Mouse (Mus musculus) forebrain, embryonic 13.5 days (tissue): ENCODE data around the gene Nsun2. TPM values are rescaled to one million over a fixed set of nuclear protein-coding genes. Genes with fewer than 3 reads are reported as not detected.

ENCODE experiments used
- ATAC-seq: fragments of 200-750 bp; cut with Nextera tagmentation; 2 replicates; pipeline ENCODE4 v1.8.0; 2017
- H3K27ac ChIP-seq: fragments of 300-500 bp; sonication (generic); 2 replicates; pipeline ENCODE4 v1.5.1; 2015; ENCODE audit warnings: inconsistent platforms, mild to moderate bottlenecking, moderate library complexity
- H3K27me3 ChIP-seq: fragments of 300-500 bp; sonication (generic); 2 replicates; pipeline ENCODE4 v1.6.1; 2015; ENCODE audit warnings: mild to moderate bottlenecking, inconsistent platforms
- H3K36me3 ChIP-seq: fragments of 300-500 bp; sonication (generic); 2 replicates; pipeline ENCODE4 v1.6.1; 2015; ENCODE audit warnings: mild to moderate bottlenecking, inconsistent platforms; ENCODE audit not compliant: poor library complexity, severe bottlenecking
- H3K4me1 ChIP-seq: fragments of 300-500 bp; sonication (generic); 2 replicates; pipeline ENCODE4 v1.6.1; 2015; ENCODE audit warnings: inconsistent platforms
- H3K4me2 ChIP-seq: fragments of 300-500 bp; sonication (generic); 2 replicates; pipeline ENCODE4 v1.6.1; 2015; ENCODE audit warnings: inconsistent platforms, mild to moderate bottlenecking, moderate library complexity
- H3K4me3 ChIP-seq: fragments of 300-500 bp; sonication (generic); 2 replicates; pipeline ENCODE4 v1.5.1; 2015; ENCODE audit warnings: mild to moderate bottlenecking, inconsistent platforms
- H3K9ac ChIP-seq: fragments of 300-500 bp; sonication (generic); 2 replicates; pipeline ENCODE4 v1.6.1; 2015; ENCODE audit warnings: mild to moderate bottlenecking, inconsistent platforms
- H3K9me3 ChIP-seq: fragments of 300-500 bp; sonication (generic); replicated peaks from 2 replicates; pipeline ENCODE4 v1.6.1; 2016; ENCODE audit warnings: inconsistent platforms
- WGBS: fragments of 180-500 bp; shearing (Covaris S2); methylation state at CpG from one replicate; pipeline ENCODE4 v1.1.7; 2015; 5-methylcytosine and 5-hydroxymethylcytosine counted together
- polyA plus RNA-seq: library from polyadenylated mRNA; unstranded; fragments of >200 nt; fragmentation: Nextera tagmentation; extraction: Ambion mirVana; gene quantifications from 2 replicates; pipeline ENCODE4 v1.2.1, GENCODE M21; 2015

Nsun2 gene
- polyA plus RNA-seq, 1 experiment from 2014 or later, result 85.5 TPM

DNA sequence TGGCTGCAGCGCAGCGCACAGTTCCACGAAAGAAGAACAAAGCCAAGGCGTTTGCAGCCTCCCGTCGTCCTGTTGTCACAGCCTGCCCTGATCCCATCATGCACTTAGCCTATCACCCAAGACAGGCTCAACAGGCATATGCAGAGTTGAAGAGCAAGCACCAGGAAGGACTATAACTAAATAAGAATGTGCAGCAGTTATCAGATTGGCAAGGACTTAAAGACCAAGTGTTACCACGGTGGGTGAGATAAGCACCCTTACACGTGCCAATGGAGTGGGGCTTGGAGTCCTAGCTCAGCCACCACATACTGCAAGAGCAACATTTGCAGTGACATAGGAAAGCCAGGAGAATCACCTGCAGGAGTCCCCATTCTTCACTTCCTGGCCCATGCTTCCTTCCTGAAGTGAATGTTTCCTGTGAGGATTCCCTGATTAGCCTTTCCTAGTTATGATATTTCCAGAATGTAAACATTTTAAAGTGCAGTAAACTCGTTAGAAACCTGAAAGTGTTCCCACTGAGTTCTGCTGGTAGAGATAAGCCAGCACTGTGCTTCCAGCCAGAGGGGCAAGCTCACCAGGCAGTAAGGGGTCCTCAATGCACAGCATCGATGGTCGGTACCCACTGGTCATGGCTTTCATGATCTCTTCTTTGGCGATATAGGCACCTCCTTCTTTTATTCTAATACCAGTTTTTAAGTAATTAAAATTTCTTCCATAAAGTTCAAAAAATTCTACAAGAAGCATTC lies 27.0 kb upstream of the Nsun2 start:
- H3K27me3 ChIP-seq, result no peaks in the 10 kb centered on the region
- H3K36me3 ChIP-seq, result peaks cover 89% of the 10 kb centered on the region
- H3K4me1 ChIP-seq, result no peaks in the 10 kb centered on the region
- WGBS, result 92% methylated on average over 12 of the region's 12 CpGs
- H3K9me3 ChIP-seq, result no peaks in the 10 kb centered on the region
- ATAC-seq, result no peak
- H3K4me3 ChIP-seq, result no peak overlapping the region
- no peak overlapping the region for H3K4me2 ChIP-seq
- no peak overlapping the region for H3K9ac ChIP-seq
- no peak overlapping the region for H3K27ac ChIP-seq

DNA sequence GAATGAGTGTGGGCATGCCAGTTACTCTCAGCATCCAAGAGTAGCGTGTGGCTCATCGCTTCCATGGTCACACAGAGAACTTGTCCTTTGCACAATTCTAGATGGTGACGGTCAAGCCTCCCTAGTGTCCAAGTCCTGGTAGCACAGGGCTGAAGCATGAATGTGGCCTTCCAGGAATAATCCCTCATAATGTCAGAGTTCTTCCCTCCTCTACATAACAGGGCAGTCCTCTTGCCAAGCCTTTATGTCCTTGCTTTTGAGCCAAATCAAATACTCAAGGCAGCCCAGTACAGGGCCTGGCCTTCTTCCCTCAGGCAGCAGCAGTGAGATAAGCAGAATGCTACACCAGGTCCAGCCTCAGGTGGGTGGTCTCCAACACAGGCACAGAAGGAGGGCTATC lies 25.9 kb upstream of the Nsun2 start:
- 97% methylated on average over 3 of the region's 3 CpGs for WGBS
- Histone ChIP-seq H3K4me3 (no peak overlapping the region), H3K4me1 (no peaks in the 10 kb centered on the region), H3K36me3 (peaks cover 89% of the 10 kb centered on the region), H3K9ac (no peak overlapping the region), H3K27ac (no peak overlapping the region), H3K27me3 (no peaks in the 10 kb centered on the region), H3K9me3 (no peaks in the 10 kb centered on the region), H3K4me2 (no peak overlapping the region)
- ATAC-seq, result no peak

DNA sequence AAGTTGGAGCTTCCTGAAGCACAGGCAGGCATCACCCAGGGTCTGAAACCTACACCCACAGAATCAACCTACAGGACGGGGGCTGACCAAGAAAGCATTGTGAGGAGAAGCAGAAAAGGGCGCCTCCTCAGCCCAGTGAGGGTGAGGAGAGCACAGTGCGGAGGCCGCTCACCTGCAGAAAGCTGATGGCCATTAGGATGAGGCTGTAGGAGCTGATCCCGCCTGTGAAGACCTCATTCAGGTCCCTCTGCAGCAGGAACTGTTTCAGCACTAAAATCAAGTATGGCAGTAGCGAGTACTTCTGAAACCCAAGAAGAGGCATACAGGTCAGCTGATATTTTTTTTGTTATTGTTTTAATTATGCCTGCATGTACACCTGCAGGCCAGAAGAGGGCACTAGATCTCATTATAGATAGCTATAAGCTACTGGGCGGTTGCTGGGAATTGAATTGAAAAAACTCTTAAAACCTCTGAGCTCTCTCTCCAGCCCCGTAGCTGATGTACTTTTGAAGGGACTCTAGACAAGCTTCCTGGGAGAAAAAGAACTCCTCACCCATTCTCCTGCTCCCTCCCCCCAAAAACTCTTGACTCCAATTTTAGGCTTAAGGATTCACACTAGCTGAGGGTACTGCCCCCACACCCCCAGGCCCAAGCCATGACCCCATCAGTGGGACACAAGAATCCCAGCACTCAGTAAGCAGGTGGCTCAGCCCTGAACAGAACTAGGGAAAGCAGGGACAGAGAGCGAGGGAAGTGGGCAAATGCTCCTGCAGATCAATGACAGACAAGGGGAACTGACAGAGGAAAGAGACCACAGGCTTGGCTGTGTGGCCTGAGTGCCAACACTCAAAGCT lies 23.9 kb upstream of the Nsun2 start:
- H3K27me3 ChIP-seq, result no peaks in the 10 kb centered on the region
- H3K9me3 ChIP-seq, result no peaks in the 10 kb centered on the region
- H3K4me1 ChIP-seq, result no peaks in the 10 kb centered on the region
- peak; percentile 76 for ATAC-seq
- no peak overlapping the region for H3K27ac ChIP-seq
- WGBS, result 62% methylated on average over 9 of the region's 9 CpGs
- no peak overlapping the region for H3K4me2 ChIP-seq
- H3K4me3 ChIP-seq, result no peak overlapping the region
- H3K9ac ChIP-seq, result no peak overlapping the region
- H3K36me3 ChIP-seq, result peaks cover 75% of the 10 kb centered on the region

DNA sequence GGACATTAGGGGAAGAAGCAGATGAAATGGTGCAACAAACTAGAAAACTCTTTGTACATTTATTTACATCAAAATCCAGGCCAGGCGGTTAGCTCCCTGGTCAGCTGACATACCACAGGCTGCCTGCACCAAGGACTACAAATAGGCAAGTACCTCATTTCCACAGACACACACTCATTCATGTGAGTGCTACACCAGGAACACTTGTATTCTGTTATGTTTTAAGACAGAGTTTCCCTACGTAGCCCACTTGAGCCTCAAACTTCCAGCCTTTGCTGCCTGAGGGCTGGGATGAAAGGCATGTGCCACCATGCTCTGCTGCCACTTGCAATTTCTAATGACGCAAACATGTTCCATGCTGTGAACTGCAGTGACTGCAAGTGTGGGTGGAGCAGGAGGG lies 18.5 kb upstream of the Nsun2 start:
- WGBS, result 84% methylated on average over 3 of the region's 3 CpGs
- no peak for ATAC-seq
- Histone ChIP-seq H3K9me3 (no peaks in the 10 kb centered on the region), H3K4me1 (peaks cover 17% of the 10 kb centered on the region), H3K27me3 (no peaks in the 10 kb centered on the region), H3K36me3 (peaks cover 31% of the 10 kb centered on the region), H3K4me2 (no peak overlapping the region), H3K27ac (no peak overlapping the region), H3K4me3 (no peak overlapping the region), H3K9ac (no peak overlapping the region)

DNA sequence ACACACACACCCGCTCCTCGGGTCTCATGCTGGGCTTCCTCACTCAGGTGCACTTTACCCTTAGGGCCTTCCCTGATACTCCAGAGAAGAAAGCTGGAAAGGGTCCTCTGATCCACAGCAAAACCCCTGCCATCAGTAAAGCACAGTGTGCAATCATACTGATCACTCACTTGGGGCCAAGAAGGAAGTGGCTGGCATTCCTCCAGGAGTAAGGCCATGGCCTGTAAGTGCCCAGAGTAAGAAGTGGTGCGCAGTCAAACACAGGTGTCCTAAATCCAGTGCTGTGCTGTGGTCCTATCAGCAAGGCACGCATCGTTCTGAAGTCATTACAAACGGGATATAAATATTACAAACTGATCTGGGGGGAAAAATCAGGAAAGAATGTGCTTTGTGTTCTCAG lies 16.1 kb upstream of the Nsun2 start:
- Histone ChIP-seq H3K36me3 (peaks cover 11% of the 10 kb centered on the region), H3K9me3 (no peaks in the 10 kb centered on the region), H3K9ac (no peak overlapping the region), H3K4me2 (no peak overlapping the region), H3K27ac (no peak overlapping the region), H3K4me3 (no peak overlapping the region), H3K4me1 (peaks cover 37% of the 10 kb centered on the region), H3K27me3 (no peaks in the 10 kb centered on the region)
- WGBS, result 91% methylated on average over 6 of the region's 6 CpGs
- no peak for ATAC-seq

DNA sequence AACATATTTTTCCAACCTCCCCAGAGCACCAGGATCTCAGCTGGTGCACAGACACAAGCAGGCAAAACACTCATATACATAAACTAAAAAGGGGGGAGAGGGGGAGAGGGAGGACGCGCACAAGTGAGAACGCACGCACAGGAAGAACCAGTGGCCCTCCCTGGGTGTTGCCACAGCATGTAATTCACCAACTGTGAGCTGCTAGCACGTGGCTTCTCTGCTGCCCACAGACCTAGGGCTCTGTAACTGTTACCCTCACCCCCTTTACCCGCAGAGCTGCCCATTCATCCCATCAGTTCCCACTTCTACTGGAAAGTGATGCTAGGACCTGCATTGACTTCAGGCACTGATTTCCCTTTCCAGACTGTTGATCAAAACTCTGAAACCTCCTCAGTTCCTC lies 14.4 kb upstream of the Nsun2 start:
- 79% methylated on average over 6 of the region's 6 CpGs for WGBS
- no peak overlapping the region for H3K4me2 ChIP-seq
- H3K4me3 ChIP-seq, result no peak overlapping the region
- no peaks in the 10 kb centered on the region for H3K9me3 ChIP-seq
- no peaks in the 10 kb centered on the region for H3K27me3 ChIP-seq
- H3K27ac ChIP-seq, result no peak overlapping the region
- no peak overlapping the region for H3K9ac ChIP-seq
- ATAC-seq, result no peak
- peaks cover 4% of the 10 kb centered on the region; the same call in 1 of the 2 replicates for H3K36me3 ChIP-seq
- peaks cover 54% of the 10 kb centered on the region for H3K4me1 ChIP-seq

DNA sequence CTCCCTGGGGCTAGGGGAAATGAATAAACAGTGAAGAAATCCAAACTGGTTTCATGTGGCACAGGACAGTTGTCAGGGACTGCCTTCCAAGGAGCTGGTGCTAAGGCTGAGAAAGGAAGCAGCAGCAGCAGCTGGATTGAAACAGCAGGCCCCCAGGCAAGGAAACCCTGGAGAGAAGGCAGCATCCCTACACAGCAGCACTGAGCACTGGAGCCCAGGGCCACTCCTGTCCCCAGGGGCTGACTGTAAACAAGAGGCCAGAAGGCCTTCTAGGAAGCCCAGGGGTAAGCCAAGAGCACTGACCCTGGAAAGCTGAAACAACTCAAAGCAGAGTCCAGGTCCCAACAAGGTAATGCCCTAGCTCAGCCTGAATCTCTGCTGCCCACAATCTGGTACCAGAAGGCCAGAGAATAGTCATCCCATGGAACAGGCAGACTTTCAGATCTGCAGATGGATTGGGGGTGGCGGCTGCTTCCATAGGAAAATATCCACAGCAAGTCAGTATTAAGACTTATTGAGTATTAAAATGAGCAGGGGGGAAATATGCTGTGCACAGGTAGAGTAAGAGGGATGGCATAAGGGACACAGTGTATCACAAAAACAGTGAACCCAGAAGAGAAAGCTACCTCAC lies 11.3 kb upstream of the Nsun2 start:
- 97% methylated on average over 1 of the region's 1 CpGs for WGBS
- no peaks in the 10 kb centered on the region for H3K27me3 ChIP-seq
- no peaks in the 10 kb centered on the region for H3K36me3 ChIP-seq
- peak overlapping the region; percentile 45; the same call in 1 of the 2 replicates for H3K9ac ChIP-seq
- H3K4me1 ChIP-seq, result peaks cover 84% of the 10 kb centered on the region
- H3K4me3 ChIP-seq, result no peak overlapping the region
- no peak overlapping the region for H3K27ac ChIP-seq
- no peaks in the 10 kb centered on the region for H3K9me3 ChIP-seq
- no peak overlapping the region for H3K4me2 ChIP-seq
- ATAC-seq, result no peak

DNA sequence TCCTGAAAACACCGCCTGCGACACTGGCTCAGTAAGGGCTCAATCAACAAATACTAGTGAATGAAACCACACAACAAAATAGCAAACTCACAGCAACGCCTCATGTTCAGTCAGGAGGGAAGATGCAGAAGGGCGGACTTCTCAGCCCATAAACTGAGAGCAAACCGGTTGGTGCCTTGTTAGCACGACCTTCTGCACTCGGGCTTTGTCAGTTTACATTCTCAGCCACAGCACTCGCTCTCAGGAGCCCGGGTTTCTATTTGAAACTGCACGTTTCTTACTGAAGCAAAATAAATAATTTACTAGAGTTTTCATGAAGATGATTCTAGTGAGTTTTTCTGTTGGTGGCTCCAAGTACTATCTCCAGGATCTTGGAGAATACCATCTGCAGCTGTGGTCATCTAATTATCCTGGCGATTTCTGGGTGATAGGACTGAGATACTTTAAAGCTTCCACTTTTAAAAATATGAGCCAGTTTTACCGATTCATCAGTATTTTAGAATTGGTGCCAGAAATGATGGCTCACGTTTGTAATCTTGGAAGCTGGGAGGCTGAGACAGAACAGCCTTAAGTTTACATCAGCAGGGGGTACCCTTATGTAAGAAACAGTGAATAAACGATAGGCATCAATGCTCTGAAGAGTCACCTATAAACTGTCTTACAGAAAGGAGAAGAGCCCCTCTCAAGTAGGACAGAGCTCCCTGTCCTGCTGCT lies 9.9 kb upstream of the Nsun2 start:
- no peak overlapping the region for H3K4me3 ChIP-seq
- no peak overlapping the region for H3K27ac ChIP-seq
- peaks cover 91% of the 10 kb centered on the region for H3K4me1 ChIP-seq
- H3K4me2 ChIP-seq, result no peak overlapping the region
- no peak for ATAC-seq
- WGBS, result 62% methylated on average over 14 of the region's 14 CpGs
- H3K9me3 ChIP-seq, result no peaks in the 10 kb centered on the region
- no peaks in the 10 kb centered on the region; the same call in 1 of the 2 replicates for H3K36me3 ChIP-seq
- no peaks in the 10 kb centered on the region for H3K27me3 ChIP-seq
- H3K9ac ChIP-seq, result no peak overlapping the region

DNA sequence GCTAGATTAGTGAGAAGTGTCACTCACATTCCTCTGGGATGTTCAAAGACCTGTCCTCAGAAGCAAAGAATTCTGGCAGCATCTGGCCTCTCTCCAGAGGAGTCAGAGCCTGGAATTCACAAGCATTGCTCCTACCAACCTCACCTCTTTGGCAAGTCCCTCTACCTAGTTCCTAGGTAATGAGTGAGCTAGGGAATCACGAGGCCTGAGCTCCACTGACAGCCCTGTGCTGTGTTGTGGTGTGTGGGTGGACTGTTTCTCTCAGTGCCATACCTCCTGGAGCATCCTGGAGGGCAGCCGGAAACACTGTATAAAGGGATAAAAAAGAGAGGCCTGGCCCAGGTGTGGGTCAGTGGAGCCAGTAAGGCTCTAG lies 9.4 kb upstream of the Nsun2 start:
- no peak overlapping the region for H3K9ac ChIP-seq
- peaks cover 91% of the 10 kb centered on the region for H3K4me1 ChIP-seq
- H3K36me3 ChIP-seq, result no peaks in the 10 kb centered on the region; the same call in 1 of the 2 replicates
- H3K27ac ChIP-seq, result no peak overlapping the region
- WGBS, result 82% methylated on average over 2 of the region's 2 CpGs
- no peaks in the 10 kb centered on the region for H3K27me3 ChIP-seq
- no peaks in the 10 kb centered on the region for H3K9me3 ChIP-seq
- no peak overlapping the region for H3K4me3 ChIP-seq
- no peak for ATAC-seq
- H3K4me2 ChIP-seq, result no peak overlapping the region

DNA sequence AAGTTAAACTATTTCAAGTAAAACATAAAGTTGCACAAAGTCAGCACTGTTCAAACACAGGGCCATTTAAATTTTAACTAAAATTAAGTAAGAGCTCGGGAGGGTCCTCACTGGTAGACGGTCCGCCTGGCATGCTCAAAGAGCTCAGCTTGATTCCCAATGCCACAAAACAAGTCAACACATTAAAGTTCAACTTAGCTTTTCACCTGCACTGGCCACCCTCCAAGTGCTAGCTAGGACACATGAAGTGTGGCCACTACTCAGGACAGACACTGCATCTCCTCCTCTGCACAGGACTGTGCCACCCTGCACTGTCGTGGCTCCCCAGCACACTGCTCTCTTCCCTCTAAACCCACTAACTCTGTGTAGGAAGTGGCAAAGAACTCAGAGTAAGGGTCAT lies 7.7 kb upstream of the Nsun2 start:
- Histone ChIP-seq H3K4me1 (peaks cover 90% of the 10 kb centered on the region), H3K27me3 (no peaks in the 10 kb centered on the region), H3K9ac (no peak overlapping the region)

DNA sequence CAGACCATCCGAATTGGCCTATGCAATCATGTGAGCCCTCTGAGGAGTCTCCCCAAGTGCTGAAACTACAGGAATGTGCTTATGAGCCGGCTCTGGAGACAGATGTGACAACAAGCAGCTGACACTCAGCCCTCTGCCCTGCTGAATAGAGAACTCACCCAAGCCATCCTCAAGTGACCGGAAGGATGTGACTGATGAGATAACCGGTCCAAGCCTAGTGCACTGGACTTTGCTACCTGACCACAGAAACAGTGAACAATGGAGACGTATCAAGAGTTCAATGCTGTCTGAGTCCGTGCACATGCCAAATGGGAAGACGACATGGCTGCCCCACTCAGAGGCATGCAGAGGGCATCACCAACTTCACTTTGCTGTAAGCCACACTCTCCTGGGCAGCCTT lies 5.0 kb upstream of the Nsun2 start:
- Histone ChIP-seq H3K4me2 (no peak overlapping the region), H3K27me3 (no peaks in the 10 kb centered on the region), H3K27ac (no peak overlapping the region), H3K9ac (no peak overlapping the region), H3K9me3 (no peaks in the 10 kb centered on the region), H3K36me3 (peaks cover 5% of the 10 kb centered on the region), H3K4me1 (peaks cover 87% of the 10 kb centered on the region), H3K4me3 (no peak overlapping the region)
- ATAC-seq, result no peak
- WGBS, result 86% methylated on average over 7 of the region's 7 CpGs

More for the DNA sequence above, 7.7 kb upstream of the Nsun2 start:
- H3K9me3 ChIP-seq, result no peaks in the 10 kb centered on the region
- H3K36me3 ChIP-seq, result peaks cover 5% of the 10 kb centered on the region
- no peak overlapping the region for H3K4me2 ChIP-seq
- H3K4me3 ChIP-seq, result no peak overlapping the region
- ATAC-seq, result no peak
- H3K27ac ChIP-seq, result no peak overlapping the region
- WGBS, result 60% methylated on average over 4 of the region's 4 CpGs

DNA sequence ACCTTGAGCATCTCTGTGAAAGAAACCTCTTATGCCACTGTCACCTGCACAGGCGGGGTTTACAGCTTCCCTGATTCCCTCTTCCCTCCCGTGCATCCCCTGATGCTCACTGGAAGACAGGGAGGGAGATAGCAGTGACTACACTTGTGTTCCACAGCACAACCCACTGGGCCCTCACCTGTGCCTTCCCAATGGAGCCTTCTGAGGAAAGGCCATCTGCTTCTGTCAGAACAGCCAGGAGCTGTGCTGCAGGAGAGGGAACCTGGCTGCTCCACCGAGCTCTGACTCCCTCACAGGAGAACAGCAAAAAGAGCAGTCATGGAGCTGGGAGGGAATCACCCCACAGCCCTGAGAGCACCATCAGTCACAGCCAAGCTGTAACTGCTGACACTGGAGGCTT lies 3.4 kb upstream of the Nsun2 start:
- Histone ChIP-seq H3K9ac (peak overlapping the region; percentile 91; the same call in 1 of the 2 replicates), H3K4me2 (peak overlapping the region; percentile 76), H3K4me3 (no peak overlapping the region), H3K9me3 (no peaks in the 10 kb centered on the region), H3K36me3 (peaks cover 5% of the 10 kb centered on the region), H3K4me1 (peaks cover 71% of the 10 kb centered on the region), H3K27ac (no peak overlapping the region), H3K27me3 (no peaks in the 10 kb centered on the region)
- ATAC-seq, result no peak
- WGBS, result 71% methylated on average over 3 of the region's 3 CpGs
